Mouse (Mus musculus) cerebellum, postnatal 25 days (tissue): Measurements from ENCODE around the gene Ovca2.
A peak's percentile ranks its signal among the peaks of the same experiment; 100 is the strongest.

Experiments
- DNase-seq, 2 experiments: peaks; one replicate each; pipeline ENCODE4 v3.0.0; 2021; ENCODE audit warnings: mixed read lengths in 2 of 2

The Ovca2 gene

GRCm38 (mm10) chr11:75169405-75170080 lies 9.1 kb downstream of the Ovca2 start, which contains the start of gene Hic1:
Gene Hic1 (minus strand): TSS chr11:75169519.
- DNase-seq: peak; percentile 33 to 53

- peak; percentile 84 to 90 for DNase-seq
These were observed 9.9 kb downstream of the Ovca2 start for GRCm38 (mm10) chr11:75168590-75169361.

GRCm38 (mm10) chr11:75167643-75168589 lies 10.7 kb downstream of the Ovca2 start:
- DNase-seq: peak in 1 of 2 experiments; percentile 48

GRCm38 (mm10) chr11:75166861-75167642 lies 11.6 kb downstream of the Ovca2 start:
- DNase-seq: peak; percentile 50 to 55

- DNase-seq: peak in 1 of 2 experiments; percentile 44
These were observed 12.3 kb downstream of the Ovca2 start for GRCm38 (mm10) chr11:75166193-75166842.

- DNase-seq: peak; percentile 73 to 78
These were observed 13.0 kb downstream of the Ovca2 start for GRCm38 (mm10) chr11:75165441-75166192.

- DNase-seq: no peak
These were observed 13.9 kb downstream of the Ovca2 start for GRCm38 (mm10) chr11:75164750-75165149.

- no peak for DNase-seq
These were observed 14.6 kb downstream of the Ovca2 start for GRCm38 (mm10) chr11:75164051-75164450.

GRCm38 (mm10) chr11:75163379-75163778 lies 15.3 kb downstream of the Ovca2 start:
- DNase-seq: no peak

GRCm38 (mm10) chr11:75162591-75163080 lies 16.0 kb downstream of the Ovca2 start:
- no peak for DNase-seq

GRCm38 (mm10) chr11:75161417-75162008 lies 17.1 kb downstream of the Ovca2 start:
- DNase-seq: peak in 1 of 2 experiments; percentile 53

GRCm38 (mm10) chr11:75160954-75161353 lies 17.7 kb downstream of the Ovca2 start:
- no peak for DNase-seq

- no peak for DNase-seq
These were observed 19.1 kb downstream of the Ovca2 start for GRCm38 (mm10) chr11:75159564-75159963.

- DNase-seq: peak in 1 of 2 experiments; percentile 5
These were observed 20.2 kb downstream of the Ovca2 start for GRCm38 (mm10) chr11:75158432-75158831.

- DNase-seq: peak in 1 of 2 experiments; percentile 9
These were observed 20.7 kb downstream of the Ovca2 start for GRCm38 (mm10) chr11:75157901-75158300.

GRCm38 (mm10) chr11:75157037-75157436 lies 21.6 kb downstream of the Ovca2 start:
- DNase-seq: peak in 1 of 2 experiments; percentile 42

- no peak for DNase-seq
These were observed 22.2 kb downstream of the Ovca2 start for GRCm38 (mm10) chr11:75156416-75156815.

- peak in 1 of 2 experiments; percentile 40 for DNase-seq
These were observed 22.6 kb downstream of the Ovca2 start for GRCm38 (mm10) chr11:75155985-75156384.

- no peak for DNase-seq
These were observed 24.5 kb downstream of the Ovca2 start for GRCm38 (mm10) chr11:75154053-75154585.
